Mouse (Mus musculus) stomach, postnatal 0 days (tissue): ENCODE measurements around the gene Hint1. TPM values are rescaled to one million over a fixed set of nuclear protein-coding genes. Genes with fewer than 3 reads are reported as not detected.

Source experiments
- ATAC-seq: fragments of 200-750 bp; cut with Nextera tagmentation; 2 replicates; pipeline ENCODE4 v1.8.0; 2017; ENCODE audit not compliant: low FRiP score, low TSS enrichment
- DNase-seq: peaks from one replicate; pipeline ENCODE4 v3.0.0-alpha.2; 2016; ENCODE audit warnings: low spot score
- H3K27ac ChIP-seq: fragments of 300-500 bp; sonication (generic); replicated peaks from 2 replicates; pipeline ENCODE4 v1.5.1; 2014; ENCODE audit warnings: mild to moderate bottlenecking, control low read depth
- H3K27me3 ChIP-seq: fragments of 300-500 bp; sonication (generic); 2 replicates; pipeline ENCODE4 v1.6.1; 2014; ENCODE audit warnings: low read length; ENCODE audit not compliant: control insufficient read depth, insufficient read depth
- H3K36me3 ChIP-seq: fragments of 300-500 bp; sonication (generic); 2 replicates; pipeline ENCODE4 v1.6.1; 2014; ENCODE audit warnings: low read length, mixed read lengths; ENCODE audit not compliant: control insufficient read depth, insufficient read depth
- H3K4me1 ChIP-seq: fragments of 300-500 bp; sonication (generic); replicated peaks from 2 replicates; pipeline ENCODE4 v1.6.1; 2014; ENCODE audit warnings: antibody characterized with exemption; ENCODE audit not compliant: control insufficient read depth, insufficient read depth
- H3K4me2 ChIP-seq: fragments of 300-500 bp; sonication (generic); replicated peaks from 2 replicates; pipeline ENCODE4 v1.6.1; 2014; ENCODE audit warnings: low read depth, mild to moderate bottlenecking, control low read depth, moderate library complexity
- H3K4me3 ChIP-seq: fragments of 300-500 bp; sonication (generic); 2 replicates; pipeline ENCODE4 v1.5.1; 2014; ENCODE audit warnings: low read depth, low read length, control low read depth
- H3K9ac ChIP-seq: fragments of 300-500 bp; sonication (generic); 2 replicates; pipeline ENCODE4 v1.6.1; 2014; ENCODE audit warnings: mild to moderate bottlenecking, low read length, control low read depth, mixed read lengths
- H3K9me3 ChIP-seq: fragments of 300-500 bp; sonication (generic); 2 replicates; pipeline ENCODE4 v1.6.1; 2016; ENCODE audit warnings: low read length; ENCODE audit not compliant: control insufficient read depth
- CTCF ChIP-seq: IDR thresholded peaks from 2 replicates; pipeline ENCODE4 v1.5.1; 2016; ENCODE audit warnings: antibody characterized with exemption, low read depth, mild to moderate bottlenecking, moderate library complexity
- EP300 ChIP-seq: optimal IDR thresholded peaks from 2 replicates; pipeline ENCODE3; 2016; ENCODE audit warnings: antibody characterized with exemption
- WGBS: fragments of 180-500 bp; shearing (Covaris S2); extraction: QIAGEN DNeasy Blood & Tissue Kit; methylation state at CpG from one replicate; pipeline ENCODE4 v1.1.7; 2014; 5-methylcytosine and 5-hydroxymethylcytosine counted together
- polyA plus RNA-seq: library from polyadenylated mRNA; unstranded; fragments of >200 nt; fragmentation: Nextera tagmentation; extraction: Ambion mirVana; gene quantifications from 2 replicates; pipeline ENCODE4 v1.2.1, GENCODE M21; 2015

The Hint1 gene
- polyA plus RNA-seq, 1 experiment from 2014 or later, result 824 TPM

GRCm38 (mm10) chr11:54913841-54914240 lies 47.7 kb downstream of the Hint1 start:
- H3K9ac ChIP-seq, result no peak overlapping the region
- no peak overlapping the region for H3K4me2 ChIP-seq
- no peaks in the 10 kb centered on the region for H3K4me1 ChIP-seq
- H3K36me3 ChIP-seq, result peaks cover 38% of the 10 kb centered on the region
- no peak for ATAC-seq
- no peaks in the 10 kb centered on the region for H3K27me3 ChIP-seq
- no peak overlapping the region for H3K27ac ChIP-seq
- no peak for DNase-seq
- TF ChIP-seq CTCF (no peak), EP300 (no peak)
- H3K4me3 ChIP-seq, result no peak overlapping the region
- H3K9me3 ChIP-seq, result no peaks in the 10 kb centered on the region
- WGBS, result 90% methylated on average over 5 of the region's 5 CpGs

- H3K27me3 ChIP-seq, result no peaks in the 10 kb centered on the region
- H3K36me3 ChIP-seq, result peaks cover 40% of the 10 kb centered on the region
- no peak overlapping the region for H3K4me3 ChIP-seq
- H3K4me1 ChIP-seq, result no peaks in the 10 kb centered on the region
- WGBS, result 92% methylated on average over 7 of the region's 7 CpGs
- DNase-seq (no peak), ATAC-seq (no peak)
- no peaks in the 10 kb centered on the region for H3K9me3 ChIP-seq
- H3K27ac ChIP-seq, result no peak overlapping the region
- TF ChIP-seq CTCF (no peak), EP300 (no peak)
- H3K4me2 ChIP-seq, result no peak overlapping the region
- no peak overlapping the region for H3K9ac ChIP-seq
Observed at GRCm38 (mm10) chr11:54917461-54917860, 51.3 kb downstream of the Hint1 start.

- no peak overlapping the region for H3K4me2 ChIP-seq
- H3K36me3 ChIP-seq, result peaks cover 46% of the 10 kb centered on the region
- 93% methylated on average over 4 of the region's 4 CpGs for WGBS
Observed at GRCm38 (mm10) chr11:54918273-54918672, 52.1 kb downstream of the Hint1 start.

More at GRCm38 (mm10) chr11:54918273-54918672, 52.1 kb downstream of the Hint1 start:
- H3K4me3 ChIP-seq, result no peak overlapping the region
- no peaks in the 10 kb centered on the region for H3K9me3 ChIP-seq
- TF ChIP-seq EP300 (no peak), CTCF (peak; percentile 65)
- ATAC-seq (no peak), DNase-seq (no peak)
- H3K4me1 ChIP-seq, result no peaks in the 10 kb centered on the region
- H3K27me3 ChIP-seq, result no peaks in the 10 kb centered on the region
- no peak overlapping the region for H3K9ac ChIP-seq
- H3K27ac ChIP-seq, result no peak overlapping the region

Other genes starting within 250 kb of the Hint1 start
- gene Cdc42se2, start 78.7 kb upstream of the Hint1 start, polyA plus RNA-seq, result 30.6 and 32.3 TPM in 2 replicates
- 4.5 and 4.8 TPM in 2 replicates for gene Lyrm7, start 5.5 kb upstream of the Hint1 start, polyA plus RNA-seq
- 185 and 206 TPM in 2 replicates for gene Gpx3, start 36.1 kb downstream of the Hint1 start, polyA plus RNA-seq
- 14.7 and 15.5 TPM in 2 replicates for gene Tnip1, start 96.5 kb downstream of the Hint1 start, polyA plus RNA-seq
- gene Anxa6, start 167.1 kb downstream of the Hint1 start, polyA plus RNA-seq, result 140 and 141 TPM in 2 replicates
- 5.1 and 5.4 TPM in 2 replicates for gene Ccdc69, start 211.7 kb downstream of the Hint1 start, polyA plus RNA-seq
- gene Gm2a, start 231.7 kb downstream of the Hint1 start, polyA plus RNA-seq, result 84.3 and 89.3 TPM in 2 replicates